Mouse (Mus musculus) lung, adult 2 months (tissue): ENCODE data around the gene Rasgrp3. TPM values are rescaled to one million over a fixed set of nuclear protein-coding genes. Genes with fewer than 3 reads are reported as not detected.

Experiments
- DNase-seq: peaks from one replicate; pipeline ENCODE4 v3.0.0; 2022
- H3K4me1 ChIP-seq: fragments of 200-500 bp; 2 replicates; pipeline ENCODE4 v1.6.1; 2011; ENCODE audit warnings: low read length; ENCODE audit not compliant: control insufficient read depth, insufficient read depth
- H3K4me3 ChIP-seq: fragments of 200-500 bp; replicated peaks from 2 replicates; pipeline ENCODE3; 2011; ENCODE audit warnings: low read depth, mild to moderate bottlenecking, control low read depth, low read length; ENCODE audit errors: extremely low read depth
- CTCF ChIP-seq: fragments of 200-500 bp; IDR thresholded peaks from 2 replicates; pipeline ENCODE4 v1.5.1; 2011; ENCODE audit warnings: mild to moderate bottlenecking, low read length, control low read depth; ENCODE audit not compliant: insufficient read depth
- POLR2A ChIP-seq: fragments of 200-500 bp; IDR thresholded peaks from 2 replicates; pipeline ENCODE4 v1.6.1; 2011; ENCODE audit warnings: low read depth, mild to moderate bottlenecking, control low read depth, low read length, borderline replicate concordance; ENCODE audit errors: extremely low read depth
- WGBS: fragments of 180-500 bp; shearing (Covaris S2); methylation state at CpG from one replicate; pipeline ENCODE4 v1.1.7; 2018; 5-methylcytosine and 5-hydroxymethylcytosine counted together
- polyA plus RNA-seq: library from polyadenylated mRNA; depleted of rRNA; stranded (reverse); fragments of >200 nt; gene quantifications from 2 replicates; pipeline ENCODE4 v1.2.3, GENCODE M21; 2012

The Rasgrp3 gene
- polyA plus RNA-seq, 1 experiment = 27.0 TPM

DNA sequence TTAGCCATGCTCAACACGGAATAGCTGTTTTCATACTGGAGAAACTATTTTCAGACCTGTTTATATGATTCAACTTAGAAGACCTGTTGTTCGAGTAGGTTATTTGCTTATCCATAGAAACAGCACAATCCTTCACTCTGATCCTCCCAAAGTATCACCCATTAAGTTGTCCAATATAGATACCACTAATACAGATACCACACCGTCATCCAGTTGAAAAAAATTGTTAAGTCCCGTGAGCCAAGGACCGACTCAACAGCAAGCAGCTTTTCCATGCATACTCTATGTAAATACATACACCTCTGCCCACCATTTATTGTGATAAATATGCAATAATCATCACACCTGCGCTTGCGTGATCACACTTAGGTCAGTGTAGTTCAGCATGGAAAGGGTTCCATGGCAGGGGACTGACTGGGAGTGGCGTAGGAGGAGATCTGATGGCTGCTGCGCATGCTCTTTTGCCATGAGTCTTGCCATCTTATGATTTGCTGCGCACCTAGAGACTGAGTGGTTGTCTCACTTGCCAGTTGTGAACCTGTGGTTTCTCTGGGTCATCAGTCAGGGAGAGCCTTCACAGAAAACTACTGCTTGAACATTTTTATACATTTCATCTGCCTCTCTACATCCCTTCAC lies 32.9 kb downstream of the Rasgrp3 start:
- peaks cover 12% of the 10 kb centered on the region for H3K4me1 ChIP-seq
- TF ChIP-seq CTCF (no peak), POLR2A (no peak)
- no peak overlapping the region for H3K4me3 ChIP-seq
- WGBS = 95% methylated on average over 10 of the region's 10 CpGs
- no peak for DNase-seq

DNA sequence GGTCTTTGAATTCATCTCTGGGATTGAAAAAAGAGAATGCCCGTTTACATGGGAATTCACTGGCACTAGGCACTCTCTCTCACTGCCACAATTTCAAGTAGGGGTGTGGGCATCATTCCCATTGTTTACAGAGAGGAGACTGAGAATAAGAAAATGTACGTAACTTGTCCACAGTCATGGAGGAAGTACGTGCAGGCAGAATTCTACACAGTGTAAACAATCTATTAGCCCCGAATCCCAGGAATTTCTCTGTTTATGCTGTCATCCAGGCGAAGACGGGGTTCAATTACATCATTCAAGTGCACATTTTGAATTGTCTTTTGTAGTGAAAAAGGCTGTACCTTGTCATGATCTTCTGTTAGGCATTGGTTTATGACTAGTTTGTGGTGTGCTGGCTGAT lies 34.6 kb downstream of the Rasgrp3 start:
- no peak for TF ChIP-seq CTCF
- TF ChIP-seq POLR2A = no peak
- 39% methylated on average over 6 of the region's 6 CpGs for WGBS
- DNase-seq = no peak
- Histone ChIP-seq H3K4me3 (no peak overlapping the region), H3K4me1 (peaks cover 5% of the 10 kb centered on the region)

DNA sequence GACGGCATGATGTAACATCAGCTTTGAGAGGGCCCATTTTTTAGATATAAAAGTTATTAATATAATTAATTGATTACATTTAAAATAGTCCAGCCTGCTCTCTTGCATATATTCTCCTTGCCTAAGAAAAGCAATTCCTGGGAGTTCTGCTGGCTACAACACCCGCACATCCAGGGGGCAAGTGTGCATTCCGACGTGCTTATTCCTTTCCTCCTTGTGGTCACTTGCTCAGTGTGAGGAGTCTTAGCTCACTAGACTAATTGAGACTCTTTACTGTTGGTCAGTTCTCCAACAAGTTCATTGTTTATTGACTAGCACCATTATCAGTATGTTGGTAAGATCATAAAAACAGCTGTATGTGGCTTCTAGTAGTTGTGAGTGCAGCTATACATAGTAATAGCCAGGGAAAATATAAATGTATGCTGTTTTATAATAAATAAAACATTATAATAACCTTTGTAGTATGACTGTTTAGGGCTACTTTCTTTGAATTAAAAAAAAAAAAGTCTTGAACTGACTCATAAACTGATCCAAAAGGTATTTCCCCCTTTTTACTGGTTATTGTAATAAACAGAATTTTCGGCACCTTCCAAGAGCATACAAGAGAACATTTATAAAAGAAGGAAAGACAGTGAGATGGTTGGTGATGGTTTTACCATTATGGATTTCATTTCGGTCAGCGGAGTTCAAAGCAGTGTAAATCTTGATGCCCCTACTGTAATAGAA lies 35.4 kb downstream of the Rasgrp3 start:
- H3K4me3 ChIP-seq = no peak overlapping the region
- 90% methylated on average over 7 of the region's 7 CpGs for WGBS
- TF ChIP-seq POLR2A (no peak), CTCF (no peak)

DNA sequence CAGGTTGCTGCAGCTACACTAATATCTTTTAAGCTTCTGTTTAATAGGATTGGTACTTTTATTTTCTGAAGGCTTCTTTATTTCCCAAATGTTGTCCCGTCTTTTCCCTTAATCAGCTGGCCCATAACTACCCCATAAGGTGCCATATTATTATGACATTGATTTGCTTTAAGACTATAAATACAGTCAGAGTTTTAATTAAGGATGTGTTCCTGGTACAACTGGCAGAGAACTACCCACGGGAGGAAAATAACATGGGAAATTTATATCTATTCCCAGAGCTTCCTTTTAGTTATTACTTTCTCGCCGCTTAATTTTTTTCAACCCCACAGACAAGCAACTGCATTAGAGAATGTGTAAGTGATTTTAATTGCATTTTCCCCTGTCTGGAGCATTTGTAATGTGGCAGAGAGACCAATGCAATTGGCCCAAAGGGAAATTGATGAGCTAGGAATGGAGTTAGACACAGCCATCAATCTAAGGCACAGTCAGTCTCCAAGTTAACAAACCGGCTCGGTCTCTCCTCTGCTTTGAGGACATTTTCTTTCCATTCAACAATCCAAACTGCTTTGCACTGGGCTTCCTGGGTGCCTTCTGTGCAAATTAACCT lies 36.1 kb downstream of the Rasgrp3 start:
- Histone ChIP-seq H3K4me1 (peaks cover 5% of the 10 kb centered on the region), H3K4me3 (no peak overlapping the region)
- no peak for DNase-seq
- TF ChIP-seq POLR2A (no peak), CTCF (no peak)
- WGBS = 50% methylated on average over 6 of the region's 6 CpGs

More for the DNA sequence above, 35.4 kb downstream of the Rasgrp3 start:
- H3K4me1 ChIP-seq = peaks cover 5% of the 10 kb centered on the region
- DNase-seq = no peak

DNA sequence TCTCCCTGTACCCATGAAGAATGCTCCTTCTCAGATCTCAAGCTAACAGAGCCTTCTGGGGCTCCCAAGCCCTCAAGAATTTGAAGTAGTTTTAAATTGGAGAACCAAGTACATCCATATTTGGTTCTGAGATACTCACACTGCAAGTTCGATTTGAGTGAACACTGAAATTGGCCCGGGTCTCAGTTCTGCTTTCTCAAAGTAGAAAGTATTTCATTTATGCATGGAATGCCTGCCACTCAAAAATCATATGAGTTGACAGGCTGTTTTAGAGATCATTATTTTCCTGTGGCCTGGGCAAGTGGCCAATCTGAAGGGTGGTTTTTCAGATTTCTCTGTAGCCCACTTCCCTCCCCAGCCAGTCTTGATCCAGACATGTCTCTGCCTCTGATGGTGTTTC lies 36.7 kb downstream of the Rasgrp3 start:
- no peak for TF ChIP-seq POLR2A
- TF ChIP-seq CTCF = no peak
- no peak overlapping the region for H3K4me3 ChIP-seq
- H3K4me1 ChIP-seq = peaks cover 5% of the 10 kb centered on the region
- WGBS = 19% methylated on average over 2 of the region's 2 CpGs
- DNase-seq = no peak

DNA sequence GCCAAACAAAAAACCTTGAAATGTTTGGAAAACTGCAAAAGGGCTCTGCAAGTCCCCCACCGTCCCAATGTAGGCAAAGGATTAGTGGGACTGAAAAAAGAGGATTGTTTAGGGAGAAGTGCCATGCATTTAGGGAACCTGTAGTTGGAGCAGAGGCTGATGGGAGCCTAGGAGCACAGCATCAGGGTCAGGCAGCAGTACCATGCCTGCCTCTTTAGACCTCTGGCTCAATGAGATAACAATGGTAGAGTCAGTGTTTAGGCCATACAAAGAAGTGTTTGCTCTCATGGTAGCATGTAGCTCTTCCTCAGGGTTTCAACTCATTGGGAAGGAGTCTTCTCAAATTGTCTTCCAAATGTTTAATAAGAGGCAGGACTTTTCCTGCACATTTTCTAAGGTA lies 40.3 kb downstream of the Rasgrp3 start:
- Histone ChIP-seq H3K4me1 (peaks cover 7% of the 10 kb centered on the region; the same call in 1 of the 2 replicates), H3K4me3 (no peak overlapping the region)
- DNase-seq = no peak
- TF ChIP-seq POLR2A = no peak
- no peak for TF ChIP-seq CTCF
- 65% methylated on average over 1 of the region's 1 CpGs for WGBS

DNA sequence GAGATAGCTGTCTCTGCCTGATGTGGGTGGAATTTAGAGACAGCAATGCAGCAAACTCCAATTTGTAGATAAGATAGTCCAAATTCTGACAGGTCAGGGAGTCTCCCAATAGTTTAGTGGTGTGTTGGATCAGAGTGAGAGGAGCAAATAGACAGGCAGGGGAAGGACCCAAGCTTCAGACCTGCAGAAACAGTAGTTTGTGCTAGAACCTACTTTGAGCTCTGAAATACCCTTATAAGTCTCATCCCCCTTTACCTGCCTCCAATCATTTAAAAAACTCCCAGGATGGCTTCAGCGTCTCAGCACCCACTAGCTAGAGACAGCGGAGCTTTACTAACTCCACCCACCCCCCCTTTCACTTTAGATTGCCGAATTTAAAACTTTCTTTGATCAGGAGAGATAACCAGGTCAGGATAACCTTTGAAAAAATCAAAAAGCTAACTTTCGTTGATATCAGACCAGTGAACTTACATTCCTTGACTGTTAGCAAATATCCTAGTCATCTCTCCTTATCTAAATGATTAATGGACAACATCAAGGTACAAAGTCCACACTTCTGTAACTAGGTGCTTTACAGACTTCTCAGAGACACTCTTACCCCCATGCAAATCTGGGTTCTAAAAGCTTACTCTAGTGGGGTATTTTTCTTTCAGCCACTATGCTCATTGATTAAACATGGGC lies 41.2 kb downstream of the Rasgrp3 start:
- Histone ChIP-seq H3K4me1 (peaks cover 6% of the 10 kb centered on the region; the same call in 1 of the 2 replicates), H3K4me3 (no peak overlapping the region)
- no peak for DNase-seq
- TF ChIP-seq CTCF (no peak), POLR2A (no peak)
- whole genome bisulfite sequencing = 40% methylated on average over 4 of the region's 4 CpGs

DNA sequence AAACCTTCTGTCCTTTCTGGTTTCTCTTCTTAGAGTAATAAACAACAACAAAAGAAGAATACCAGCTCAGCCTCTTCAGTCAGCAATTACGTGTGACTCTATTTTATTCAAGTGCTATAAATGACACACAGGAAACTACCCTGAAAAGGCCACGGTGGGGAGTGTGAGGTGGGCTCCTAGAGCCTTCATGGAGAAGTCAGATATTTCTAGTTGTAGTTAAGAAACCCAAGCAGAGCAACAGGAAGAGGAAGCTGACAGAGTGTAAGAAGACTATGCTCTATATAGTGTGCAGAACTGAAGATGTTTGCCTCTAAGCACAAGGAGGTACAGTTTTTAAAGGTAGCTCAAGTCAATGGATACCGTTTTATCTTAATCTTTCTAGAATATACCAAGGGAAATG lies 42.0 kb downstream of the Rasgrp3 start:
- 42% methylated on average over 3 of the region's 3 CpGs for WGBS
- no peak for DNase-seq
- peaks cover 4% of the 10 kb centered on the region; the same call in 1 of the 2 replicates for H3K4me1 ChIP-seq
- H3K4me3 ChIP-seq = no peak overlapping the region
- TF ChIP-seq POLR2A = no peak
- TF ChIP-seq CTCF = no peak

DNA sequence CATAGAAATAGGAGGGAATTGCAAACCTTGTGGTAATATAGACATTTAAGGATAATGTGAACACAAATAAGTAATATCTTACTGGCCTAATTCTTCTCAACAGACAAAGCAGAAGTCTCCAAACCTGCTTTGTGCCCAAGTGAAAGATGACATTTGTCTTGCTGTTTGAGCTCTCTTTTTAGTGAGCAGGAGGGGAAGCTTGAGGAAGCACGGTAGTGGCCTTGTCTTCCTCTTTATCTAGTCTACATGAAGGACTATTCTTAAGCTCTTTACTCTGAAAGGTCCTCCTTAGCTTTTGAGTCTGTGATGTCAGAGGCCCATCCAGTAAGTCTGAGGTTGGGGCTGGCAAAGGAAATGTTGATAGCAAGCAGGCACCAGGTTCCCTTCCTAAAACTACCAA lies 43.1 kb downstream of the Rasgrp3 start:
- DNase-seq = no peak
- Histone ChIP-seq H3K4me1 (peaks cover 4% of the 10 kb centered on the region; the same call in 1 of the 2 replicates), H3K4me3 (no peak overlapping the region)
- 31% methylated on average over 1 of the region's 1 CpGs for WGBS
- TF ChIP-seq CTCF = no peak
- no peak for TF ChIP-seq POLR2A

DNA sequence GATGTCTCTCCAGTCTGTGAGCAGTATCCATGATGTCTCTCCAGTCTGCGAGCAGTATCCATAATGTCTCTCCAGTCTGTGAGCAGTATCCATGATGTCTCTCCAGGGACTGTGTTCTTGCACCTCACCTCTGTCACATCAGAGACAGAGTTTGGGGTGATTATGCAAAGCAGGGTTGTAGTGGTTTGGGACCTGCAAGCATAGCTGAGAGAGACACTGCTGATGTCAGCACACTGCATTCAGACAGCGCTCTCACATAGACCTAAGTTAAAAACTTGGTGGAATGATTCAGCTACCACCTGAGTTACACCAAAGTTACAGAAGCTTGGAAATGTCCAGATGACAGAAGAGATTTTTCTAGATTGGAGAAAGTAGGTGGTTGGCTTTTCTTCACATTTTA lies 44.0 kb downstream of the Rasgrp3 start:
- 96% methylated on average over 2 of the region's 2 CpGs for WGBS

More for the DNA sequence above, 44.0 kb downstream of the Rasgrp3 start:
- no peak for DNase-seq
- Histone ChIP-seq H3K4me1 (peaks cover 4% of the 10 kb centered on the region; the same call in 1 of the 2 replicates), H3K4me3 (no peak overlapping the region)
- no peak for TF ChIP-seq CTCF
- TF ChIP-seq POLR2A = no peak
